Mouse (Mus musculus) lung, postnatal 36 days (tissue): ENCODE results near the gene Cysrt1.
"Not testable (repeated sequence)": the region's sequence is repeated elsewhere in the genome, so short reads cannot be mapped to it uniquely, and the experiment has no call there.

Source experiments
- DNase-seq: peaks from one replicate; pipeline ENCODE4 v3.0.0; 2022; ENCODE audit warnings: mixed read lengths

Gene Cysrt1

DNA sequence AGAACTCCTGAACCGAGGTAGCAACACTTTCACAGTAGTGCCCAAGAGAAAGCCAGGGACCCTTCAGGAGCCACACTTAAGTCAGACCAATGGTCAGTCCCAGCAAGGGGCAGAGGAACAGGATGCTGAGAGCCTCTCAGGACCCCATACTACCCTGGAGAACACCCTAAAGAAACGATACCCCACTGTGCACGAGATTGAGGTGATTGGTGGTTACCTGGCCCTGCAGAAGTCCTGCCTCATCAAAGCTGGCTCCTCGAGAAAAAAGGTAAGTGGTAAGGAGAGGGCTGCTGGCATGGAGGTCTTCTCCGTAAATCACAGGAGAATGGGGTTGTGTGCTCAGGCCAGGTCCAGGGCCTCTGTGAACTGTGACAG, 22.0 kb upstream of the Cysrt1 start:
- DNase-seq: no peak

DNA sequence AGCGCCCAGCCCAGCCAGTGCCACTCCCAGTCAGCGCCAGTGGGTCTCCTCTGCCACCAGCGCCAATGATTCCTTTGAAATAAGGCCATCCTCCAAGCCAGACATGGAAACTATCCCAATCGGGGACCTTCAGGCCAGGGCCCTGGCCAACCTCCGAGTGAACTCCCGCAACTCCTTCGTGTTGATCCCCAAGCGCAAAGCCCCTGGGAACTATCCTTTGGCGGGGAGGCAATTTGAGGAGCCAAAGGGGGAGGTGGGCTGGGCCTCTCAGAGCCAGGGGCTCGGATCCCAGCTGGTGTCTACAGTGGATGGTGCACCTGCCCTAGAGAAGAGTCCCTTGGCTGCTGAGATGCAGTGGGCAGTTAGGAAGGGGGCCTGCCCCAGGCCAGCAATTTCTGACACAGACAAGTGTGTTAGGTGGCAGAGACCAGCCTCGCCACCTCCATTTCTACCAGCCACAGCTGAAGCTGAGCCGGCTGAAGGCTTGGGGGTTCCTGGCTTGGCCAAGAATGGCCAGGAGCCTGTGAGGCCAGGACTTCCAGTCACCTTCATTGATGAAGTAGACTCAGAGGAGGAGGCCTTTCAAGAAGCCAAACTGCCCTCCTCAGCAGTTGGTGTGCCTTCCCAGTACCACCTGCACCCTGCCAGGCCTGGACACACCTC, 21.5 kb upstream of the Cysrt1 start:
- DNase-seq: no peak

DNA sequence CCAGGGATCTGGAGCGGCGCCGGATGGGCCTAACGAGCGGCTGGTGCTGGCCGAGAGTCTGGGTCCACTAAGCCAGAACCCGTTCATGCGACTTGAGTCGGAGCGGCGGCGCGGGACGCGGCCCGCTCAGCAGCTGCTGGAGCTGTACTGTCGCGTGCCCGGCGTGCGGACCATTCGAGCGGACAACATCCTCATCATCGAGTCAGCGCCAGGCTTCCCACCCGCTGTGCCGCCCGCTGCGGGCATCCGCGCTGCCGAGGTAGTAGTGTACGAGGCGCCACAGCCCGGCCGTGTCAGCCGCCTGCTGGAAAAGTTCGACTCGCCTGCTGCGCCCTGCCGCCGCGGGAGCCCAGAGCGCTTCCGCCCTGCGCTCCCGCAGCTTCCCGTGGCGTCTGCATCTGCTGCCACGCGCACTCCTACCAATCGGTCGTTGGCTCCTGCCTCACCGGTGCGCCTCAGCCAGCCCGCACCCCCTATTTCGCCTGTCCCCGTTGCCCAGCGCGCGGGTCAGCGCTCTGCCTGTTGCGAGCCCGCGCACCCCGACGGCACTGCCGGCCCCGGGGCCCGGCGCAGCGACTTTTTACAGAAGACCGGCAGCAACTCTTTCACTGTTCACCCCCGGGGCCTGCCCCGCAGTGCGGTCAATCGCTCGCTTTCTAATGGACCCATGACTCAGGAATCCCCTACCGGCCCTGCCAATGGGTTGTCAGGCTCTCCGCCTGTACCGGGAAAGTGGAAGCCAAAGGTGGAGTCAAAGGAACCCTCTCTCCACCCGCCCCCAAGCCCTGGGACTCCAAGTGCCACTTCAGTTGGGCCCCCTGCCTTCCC, 20.8 kb upstream of the Cysrt1 start:
- no peak for DNase-seq

DNA sequence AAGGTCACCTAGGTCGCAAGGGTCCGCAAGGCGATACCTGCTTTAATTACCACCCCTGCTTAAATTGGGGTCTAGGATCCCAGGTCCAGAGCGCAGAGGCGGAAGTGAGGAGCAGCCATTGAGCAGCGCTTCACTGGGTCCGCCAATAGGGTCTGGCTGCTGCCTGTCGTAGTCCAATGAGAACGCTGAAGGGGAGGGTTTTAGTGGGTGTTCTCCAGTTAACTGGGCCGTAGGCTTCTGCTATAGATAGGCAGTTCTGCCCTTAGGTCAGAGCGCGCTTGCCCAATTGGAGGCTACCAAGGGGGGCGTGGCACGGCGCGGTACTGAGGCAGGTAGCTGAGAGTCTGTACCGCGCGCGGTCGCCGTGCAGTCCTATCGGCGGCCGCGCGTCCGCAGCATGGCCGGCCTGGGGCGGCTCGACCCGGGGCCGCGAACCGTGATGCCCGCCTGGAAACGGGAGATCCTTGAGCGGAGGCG, 20.1 kb upstream of the Cysrt1 start, which contains the start of gene Tprn:
TSS of gene Tprn (plus strand) at position 328 of the 477 bp plus-strand sequence.
- DNase-seq: peak; percentile 99

DNA sequence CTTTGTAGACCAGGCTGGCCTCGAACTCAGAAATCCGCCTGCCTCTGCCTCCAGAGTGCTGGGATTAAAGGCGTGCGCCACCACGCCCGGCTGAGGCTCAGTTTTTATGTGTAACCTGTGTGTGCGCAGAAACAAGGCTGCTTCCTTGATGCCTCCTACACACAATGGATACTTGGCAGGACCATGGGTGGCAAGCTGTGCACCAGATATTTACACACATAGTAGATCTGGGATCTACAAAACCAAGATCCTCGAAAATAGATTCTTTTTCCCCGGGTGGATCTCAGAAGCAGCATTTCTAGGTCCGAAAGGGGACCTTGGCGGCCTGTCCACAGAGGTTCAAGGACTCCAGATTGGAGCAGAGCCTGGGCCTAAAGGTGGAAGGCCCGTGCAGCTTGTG, 19.6 kb upstream of the Cysrt1 start:
- no peak for DNase-seq

DNA sequence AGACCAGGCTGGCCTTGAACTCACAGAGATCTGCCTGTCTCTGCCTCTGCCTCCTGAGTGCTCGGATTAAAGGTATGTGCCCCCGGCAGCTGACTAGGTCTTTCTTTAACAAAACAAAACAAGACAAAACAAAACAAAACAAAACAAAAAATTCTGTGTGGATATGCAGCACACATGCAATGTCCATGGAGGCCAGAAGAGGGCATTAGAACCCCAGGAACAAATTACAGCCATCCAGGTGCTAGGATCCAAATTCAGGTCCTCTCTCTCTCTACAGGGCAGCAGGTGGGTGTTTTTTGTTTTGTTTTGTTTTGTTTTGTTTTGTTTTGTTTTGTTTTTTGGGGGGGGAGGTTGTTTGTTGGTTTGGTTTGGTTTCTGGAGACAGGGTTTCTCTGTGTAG, 16.6 kb upstream of the Cysrt1 start:
- no peak for DNase-seq

DNA sequence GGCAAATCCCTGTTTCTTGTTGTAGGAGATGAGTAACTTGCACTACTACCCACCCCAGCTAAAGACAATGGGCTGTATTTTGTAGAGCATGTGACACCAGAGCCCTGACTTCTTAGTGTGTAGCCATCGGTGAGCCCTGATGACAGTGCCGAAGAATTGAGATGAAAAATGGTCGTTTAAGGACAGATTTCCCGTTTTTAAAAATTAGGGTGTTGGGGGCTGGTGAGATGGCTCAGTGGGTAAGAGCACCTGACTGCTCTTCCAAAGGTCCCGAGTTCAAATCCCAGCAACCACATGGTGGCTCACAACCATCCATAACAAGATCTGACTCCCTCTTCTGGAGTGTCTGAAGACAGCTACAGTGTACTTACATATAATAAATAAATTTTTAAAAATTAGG, 15.0 kb upstream of the Cysrt1 start:
- DNase-seq: not testable (repeated sequence)

DNA sequence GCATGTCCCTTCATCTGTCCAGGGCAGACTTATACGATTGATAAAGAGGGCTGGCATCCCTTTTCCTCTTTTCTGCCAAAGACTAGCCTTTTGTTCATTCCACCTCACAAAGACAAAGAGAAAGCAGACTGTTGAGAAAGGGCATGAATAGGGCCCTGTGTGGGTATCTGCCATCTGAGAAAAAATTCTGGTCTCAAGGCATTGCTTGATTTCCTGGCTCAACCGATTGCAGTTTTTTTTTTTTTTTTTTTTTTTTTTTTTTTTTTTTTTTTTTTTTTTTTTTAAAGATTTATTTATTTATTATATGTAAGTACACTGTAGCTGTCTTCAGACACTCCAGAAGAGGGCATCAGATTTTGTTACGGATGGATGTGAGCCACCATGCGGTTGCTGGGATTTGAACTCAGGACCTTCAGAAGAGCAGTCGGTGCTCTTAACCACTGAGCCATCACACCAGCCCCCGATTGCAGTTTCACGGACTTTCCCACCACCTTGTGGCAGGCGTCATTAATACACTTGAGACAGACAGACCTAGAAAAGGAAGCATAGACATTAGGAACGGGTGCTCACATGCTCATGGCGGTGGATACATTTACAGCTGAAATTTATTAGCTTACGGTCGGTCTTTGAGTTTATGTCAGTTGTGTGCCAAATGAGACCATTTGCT, 14.3 kb upstream of the Cysrt1 start:
- DNase-seq: peak; percentile 77

DNA sequence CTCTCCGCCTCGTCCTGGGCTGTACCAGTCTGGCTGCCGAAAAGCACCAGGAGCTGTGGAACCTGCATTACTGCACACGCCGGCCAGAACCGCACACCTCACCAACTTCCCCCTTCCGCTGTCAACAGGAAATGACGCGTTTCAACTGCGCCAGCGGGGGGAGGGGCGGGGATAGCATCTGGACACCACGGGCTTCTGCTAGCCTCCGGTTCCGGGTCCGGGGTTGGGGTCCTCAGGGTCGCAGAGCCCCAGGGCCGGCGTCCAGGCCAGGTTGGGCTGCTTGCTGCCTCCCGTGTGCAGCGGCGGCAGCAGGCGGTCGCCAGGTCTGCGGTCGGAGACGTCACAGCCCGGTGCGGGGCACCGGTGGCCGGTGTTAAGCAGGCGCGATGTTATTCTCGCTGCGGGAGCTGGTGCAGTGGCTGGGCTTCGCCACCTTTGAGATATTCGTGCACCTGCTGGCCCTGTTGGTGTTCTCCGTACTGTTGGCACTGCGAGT, 13.1 kb upstream of the Cysrt1 start, which contains the start of gene Tmem203:
TSS of gene Tmem203 (plus strand) at position 156 of the 496 bp plus-strand sequence.
- DNase-seq: peak; percentile 93

DNA sequence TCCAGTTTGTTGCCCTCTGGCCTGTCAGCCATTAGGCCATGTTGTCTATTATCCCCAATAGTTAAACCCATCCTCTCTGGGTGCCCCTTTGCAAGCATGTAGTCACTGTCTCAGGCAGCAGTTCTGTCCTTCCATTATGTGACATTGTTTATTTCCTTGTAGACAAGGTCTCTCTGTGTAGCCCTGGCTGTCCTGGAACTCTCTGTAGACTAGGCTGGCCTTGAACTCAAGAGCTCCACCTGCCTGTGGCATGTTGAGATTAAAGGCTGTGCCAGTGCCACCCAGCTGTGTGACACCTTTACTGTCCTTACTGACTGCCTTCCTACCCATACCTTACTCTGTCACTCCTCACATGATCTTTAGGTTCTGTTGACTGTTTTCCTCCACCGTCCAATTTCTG, 10.1 kb upstream of the Cysrt1 start:
- DNase-seq: peak; percentile 57

DNA sequence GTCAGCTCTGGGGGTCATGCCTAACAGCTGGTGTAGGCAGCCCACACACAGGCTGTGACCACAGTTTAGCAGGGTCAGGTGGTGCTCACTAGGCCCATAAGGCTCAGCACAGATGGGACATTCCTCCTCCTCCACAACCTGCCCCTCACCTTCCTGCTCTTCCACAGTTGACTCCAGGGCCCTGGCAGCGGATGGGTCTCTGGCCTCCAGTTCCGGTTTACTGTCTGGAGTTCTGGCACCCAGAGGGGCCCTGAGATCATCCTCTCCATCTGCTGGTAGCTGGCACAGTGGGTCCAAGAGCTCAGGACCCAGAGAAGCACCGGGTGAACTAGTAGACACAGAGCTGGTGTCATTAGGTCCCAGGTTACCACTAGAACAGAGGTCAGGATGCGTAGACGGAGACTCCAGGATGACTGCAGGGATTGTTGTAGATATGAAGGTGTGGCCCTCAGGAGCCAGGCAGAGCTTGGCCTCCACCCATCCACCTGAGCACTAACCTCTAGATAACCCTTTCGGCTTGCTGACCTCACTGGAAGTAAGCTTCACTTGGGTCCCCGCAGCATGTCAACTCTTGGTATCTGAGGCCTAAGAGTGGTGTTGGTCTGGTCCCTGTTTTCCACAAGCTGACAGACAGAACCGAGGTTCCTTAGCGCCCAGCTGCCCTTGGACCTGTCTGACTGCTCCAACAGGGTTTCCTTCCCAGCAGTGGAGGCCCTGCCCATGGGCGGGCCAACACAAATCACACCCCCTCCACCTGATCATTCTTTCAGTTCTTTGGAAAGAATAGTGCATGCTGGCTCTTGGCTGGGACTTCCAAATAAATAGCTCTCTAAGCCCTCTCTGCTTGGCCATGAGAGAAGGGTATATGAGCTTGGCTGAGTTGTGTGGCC, 4.2 kb upstream of the Cysrt1 start, which contains the start of gene AL732309.1:
TSS of gene AL732309.1 (minus strand) at position 681 of the 890 bp plus-strand sequence.
- DNase-seq: peak; percentile 53

DNA sequence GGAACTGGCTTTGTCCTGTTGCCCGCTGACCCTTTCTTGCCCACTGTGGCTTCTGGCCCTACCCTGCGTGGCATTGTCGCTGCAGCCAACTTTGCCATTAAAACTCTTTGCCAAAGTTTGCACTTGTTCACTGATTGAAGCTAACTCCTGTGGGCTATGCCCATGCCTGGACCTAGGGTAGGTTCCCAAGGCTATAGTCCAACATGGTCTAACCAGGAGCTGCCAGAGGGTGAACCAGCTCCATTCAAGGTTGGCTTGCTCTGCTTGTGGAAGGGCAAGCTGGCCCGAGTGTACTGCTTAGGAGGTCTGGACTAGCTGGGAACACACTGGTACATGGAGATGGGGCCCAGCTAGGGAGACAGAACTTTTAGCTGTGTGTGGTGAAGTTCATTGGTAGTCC, 1.9 kb upstream of the Cysrt1 start:
- no peak for DNase-seq

DNA sequence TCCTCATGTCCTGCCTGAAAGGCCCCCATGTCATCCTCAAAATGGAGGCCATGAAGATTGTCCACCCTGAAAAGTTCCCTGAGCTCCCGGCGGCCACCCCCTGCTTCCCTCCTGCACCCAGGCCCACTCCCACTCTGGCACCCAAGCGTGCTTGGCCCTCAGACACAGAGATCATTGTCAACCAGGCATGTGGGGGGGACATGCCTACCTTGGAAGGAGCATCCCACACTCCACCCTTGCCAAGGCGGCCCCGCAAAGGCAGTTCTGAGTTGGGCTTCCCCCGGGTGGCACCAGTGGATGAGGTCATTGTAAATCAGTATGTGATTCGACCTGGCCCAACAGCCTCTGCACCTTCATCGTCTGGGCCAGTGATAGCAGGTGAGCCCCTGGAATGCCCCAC, 1.1 kb upstream of the Cysrt1 start:
- no peak for DNase-seq

DNA sequence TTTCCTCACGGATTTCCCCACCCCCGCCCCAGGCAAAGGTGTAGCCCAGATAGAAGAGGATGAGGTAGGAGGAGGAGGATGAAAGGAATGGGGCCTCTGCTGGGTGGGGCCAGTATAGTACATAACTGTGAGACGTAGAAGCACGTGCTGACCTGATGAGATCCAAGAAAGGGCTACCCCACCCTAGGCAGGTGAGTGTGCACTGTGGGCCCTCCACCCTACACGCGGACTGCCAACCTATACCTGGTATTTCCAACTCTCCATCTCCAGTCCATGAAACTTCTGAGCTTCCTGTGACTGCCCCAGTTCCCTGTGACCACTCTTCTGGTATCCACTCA, 845 bp downstream of the Cysrt1 start:
- DNase-seq: no peak

DNA sequence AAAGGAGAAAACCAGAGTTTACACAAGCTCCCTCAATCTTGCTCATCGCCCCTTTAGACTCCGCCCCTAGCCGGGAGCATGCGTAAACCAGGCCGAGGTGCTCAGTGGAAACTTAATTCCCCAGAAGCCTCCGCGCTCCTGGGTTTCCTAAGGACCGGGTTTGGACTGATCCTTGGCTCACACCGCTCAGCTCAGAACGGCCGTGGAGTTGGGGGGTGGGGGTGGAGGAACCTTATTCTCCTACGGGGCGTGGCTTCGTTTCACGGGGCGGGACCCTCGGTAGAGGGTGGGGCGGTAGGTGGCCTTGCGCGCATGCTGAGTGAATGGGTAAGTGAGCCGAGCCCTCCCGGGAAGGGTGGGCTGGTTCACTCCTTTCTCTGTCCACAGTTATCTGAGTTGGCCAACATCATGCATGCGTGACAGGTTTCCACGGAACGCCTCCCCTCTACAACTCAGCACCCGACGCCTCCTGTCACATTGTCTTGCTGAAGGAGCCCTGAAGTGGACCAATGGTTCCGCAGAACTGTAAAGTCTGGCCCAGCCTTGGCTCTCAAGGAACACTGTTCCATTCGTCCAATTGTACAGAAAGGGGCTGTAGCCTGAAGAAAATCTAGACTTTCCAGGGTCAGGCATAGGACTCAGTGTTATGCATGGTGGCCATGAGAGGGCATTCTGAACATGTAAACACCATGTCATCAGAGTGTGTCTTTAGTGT, 1.4 kb downstream of the Cysrt1 start:
- DNase-seq: peak; percentile 85

DNA sequence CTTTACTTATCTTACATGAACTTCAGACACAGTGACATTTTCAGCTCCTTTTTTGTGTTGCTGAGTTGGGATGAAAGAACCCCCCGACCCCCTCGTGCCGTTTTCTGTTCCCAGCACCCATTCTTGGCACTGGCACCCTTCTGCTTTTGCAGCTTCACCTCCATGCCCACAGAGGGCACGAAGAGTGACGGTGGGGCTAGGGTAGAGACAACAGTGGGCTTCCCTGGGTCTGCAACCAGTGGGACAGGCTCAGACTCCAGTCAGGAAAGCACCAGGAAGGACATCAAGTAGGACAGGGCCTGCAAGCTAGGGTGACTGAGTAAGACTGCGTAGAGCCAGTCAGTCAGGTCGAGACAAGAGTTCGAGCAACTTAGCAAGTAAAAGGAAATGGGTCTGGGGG, 1.9 kb downstream of the Cysrt1 start:
- no peak for DNase-seq

DNA sequence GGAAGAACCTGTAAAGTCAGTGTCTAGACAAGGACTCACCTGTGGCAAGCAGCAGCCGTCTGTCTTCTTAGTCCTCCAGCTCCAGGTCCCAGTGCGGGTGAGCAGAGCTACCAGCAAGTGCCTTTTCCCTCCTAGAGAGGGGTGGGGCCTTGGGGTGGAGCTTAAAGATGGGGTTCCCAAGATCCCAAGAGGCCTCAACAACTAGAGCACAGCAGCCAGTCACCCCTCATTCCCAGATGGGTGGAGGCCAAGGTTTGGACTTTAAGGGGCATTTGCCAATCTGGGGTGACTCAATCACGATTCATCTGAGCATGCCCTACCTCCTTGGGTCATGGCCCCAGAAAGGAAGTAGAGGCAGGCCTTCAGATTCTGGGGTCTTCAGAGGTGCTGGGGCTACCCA, 2.5 kb downstream of the Cysrt1 start:
- no peak for DNase-seq

DNA sequence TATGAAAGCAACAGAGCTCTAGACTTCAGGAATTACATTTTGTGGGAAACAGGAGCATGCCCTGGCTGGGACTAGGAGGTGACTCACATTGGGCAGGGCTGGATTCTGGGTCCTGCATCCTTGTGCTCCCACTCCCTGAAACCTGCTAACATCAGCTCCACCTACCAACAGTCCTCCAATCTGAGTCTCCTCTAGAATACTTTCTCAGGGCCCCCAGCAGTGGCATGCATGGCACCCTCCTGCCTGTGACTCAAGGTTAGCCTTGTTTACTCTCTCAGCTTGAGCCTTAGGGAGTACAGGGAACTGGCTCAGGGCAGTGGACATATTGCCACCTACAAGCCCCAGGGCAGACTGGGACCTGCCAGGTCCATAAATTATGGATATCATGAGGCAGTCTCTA, 4.1 kb downstream of the Cysrt1 start:
- no peak for DNase-seq

DNA sequence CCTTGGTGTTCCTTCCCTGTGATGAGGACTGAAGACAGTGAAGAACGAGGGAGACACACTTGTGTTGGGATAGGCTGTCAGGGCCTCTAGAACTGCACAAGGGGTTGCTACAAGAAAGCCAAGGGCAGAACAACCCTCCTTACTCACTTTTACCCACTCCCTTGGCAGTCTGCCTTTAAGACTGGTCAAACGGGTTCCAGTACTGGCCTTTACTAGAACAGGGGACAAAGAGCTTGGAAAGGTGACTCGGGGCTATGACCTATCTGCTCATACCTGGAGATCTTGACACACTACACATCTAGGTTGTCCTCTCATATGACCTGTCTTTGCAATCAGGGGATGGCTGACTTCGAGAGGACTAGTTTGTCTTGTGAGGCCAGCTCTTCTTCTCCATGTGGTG, 4.7 kb downstream of the Cysrt1 start:
- peak; percentile 88 for DNase-seq

DNA sequence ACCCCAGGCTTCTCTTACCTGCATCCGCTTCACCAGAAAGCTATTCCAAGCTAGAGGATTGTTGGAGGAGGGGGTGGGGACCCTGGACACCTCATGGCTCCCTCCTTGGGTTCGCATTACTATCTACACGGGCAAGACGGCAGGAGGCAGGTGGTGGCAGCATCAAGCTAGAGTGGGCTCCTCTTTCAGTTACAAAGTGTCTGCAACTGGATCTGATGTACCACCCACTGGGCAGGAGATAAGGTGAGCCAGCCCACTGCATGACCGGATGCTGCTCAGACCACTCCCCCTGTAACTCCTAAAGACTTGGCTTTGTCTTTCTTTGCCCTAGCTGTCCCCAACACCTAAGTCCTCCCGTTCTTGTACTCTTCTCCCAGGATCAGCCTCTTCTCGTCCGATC, 5.6 kb downstream of the Cysrt1 start, which contains the start of gene Rnf224:
TSS of gene Rnf224 (minus strand) at position 174 of the 400 bp plus-strand sequence.
- DNase-seq: no peak

DNA sequence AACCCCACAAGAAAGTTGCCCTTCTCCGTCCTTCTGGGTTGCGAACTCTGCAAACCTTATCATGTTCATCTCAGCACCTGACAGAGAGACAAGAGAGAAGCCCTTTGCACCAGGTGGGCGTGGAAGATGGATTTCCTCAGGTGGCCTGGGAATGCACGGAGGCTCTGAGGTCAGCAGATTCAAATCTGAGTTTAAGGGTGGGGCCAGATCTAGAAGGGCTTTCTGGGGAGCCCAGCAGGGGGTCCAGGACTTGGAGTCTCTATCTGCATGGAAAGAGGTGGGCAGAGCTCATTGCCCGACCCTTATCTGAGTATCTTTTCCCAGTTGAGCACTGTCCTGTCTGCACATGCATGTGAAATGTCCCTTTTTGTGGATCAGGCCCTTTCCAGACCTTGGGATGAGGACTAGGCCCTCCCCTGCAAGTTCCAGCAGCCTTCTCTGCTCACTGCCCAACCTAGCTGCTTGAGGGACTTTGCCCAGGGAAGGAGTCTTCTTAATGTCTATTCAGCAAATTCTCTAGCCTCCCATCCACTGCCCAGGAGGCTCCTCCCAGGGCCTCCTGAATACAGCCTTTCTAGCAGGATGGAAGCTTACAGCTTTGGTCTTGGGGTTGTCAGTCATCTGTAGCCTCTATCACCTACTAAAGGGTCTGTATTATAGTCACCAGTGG, 7.6 kb downstream of the Cysrt1 start:
- DNase-seq: no peak
